Mouse (Mus musculus) cerebellum, adult 18-20 months (tissue): ENCODE data around the gene Timm13.

ENCODE experiments used
- DNase-seq, 2 experiments: peaks; one replicate each; pipeline ENCODE4 v3.0.0; 2021

Gene Timm13

DNA sequence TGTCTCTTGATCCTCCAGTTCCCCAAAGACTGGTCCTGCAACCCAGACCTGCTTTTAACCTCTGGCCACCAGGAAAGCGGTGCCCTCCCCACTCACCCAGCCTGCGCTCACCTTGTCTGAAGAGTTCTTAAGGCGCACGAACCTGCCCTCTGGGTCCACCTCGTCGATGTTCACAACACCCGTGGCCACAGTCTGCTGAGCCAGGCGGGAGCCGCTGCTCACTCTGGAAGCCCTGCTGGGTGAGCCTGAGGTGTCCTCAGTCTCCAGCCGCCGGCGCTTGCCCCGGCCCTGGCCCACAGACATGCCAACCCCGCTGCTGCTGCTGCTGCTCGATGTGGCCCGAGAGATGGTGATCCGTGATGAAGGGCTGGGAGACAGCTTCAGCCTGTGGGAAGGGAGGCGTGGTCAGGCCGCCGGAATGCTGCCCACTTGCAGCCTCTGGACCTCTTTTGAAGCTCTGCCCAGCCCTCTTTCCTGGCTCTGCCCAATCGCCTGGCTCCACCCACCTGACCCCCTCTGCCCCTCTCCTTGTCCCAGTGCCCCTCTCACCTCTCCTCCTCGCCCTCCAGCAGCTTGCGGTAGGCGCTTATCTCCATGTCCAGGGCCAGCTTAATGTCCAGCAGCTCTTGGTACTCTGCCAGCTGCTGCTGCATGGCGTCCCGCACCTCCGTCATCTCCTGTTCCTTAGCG, 3.4 kb upstream of the Timm13 start:
- no peak for DNase-seq

DNA sequence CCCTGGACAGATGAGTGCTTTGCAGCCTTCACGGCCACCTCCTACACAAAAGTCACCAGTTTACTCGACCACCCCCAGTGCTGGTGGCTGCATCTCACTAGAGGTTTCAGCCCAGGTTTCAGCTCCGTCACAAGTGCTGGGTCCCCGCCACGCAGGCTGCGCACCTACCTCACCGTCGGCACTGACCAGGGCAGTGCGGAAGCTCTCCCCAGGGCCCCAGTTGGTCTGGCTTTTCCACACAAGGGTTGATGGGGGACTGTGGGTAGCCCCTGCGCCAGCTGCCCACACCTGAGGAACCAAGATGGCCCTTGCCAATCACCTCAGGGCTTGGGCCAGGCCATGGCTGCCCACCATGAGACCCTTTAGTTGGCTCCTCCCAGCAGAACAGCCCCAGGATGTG, 2.5 kb upstream of the Timm13 start:
- DNase-seq, result no peak

DNA sequence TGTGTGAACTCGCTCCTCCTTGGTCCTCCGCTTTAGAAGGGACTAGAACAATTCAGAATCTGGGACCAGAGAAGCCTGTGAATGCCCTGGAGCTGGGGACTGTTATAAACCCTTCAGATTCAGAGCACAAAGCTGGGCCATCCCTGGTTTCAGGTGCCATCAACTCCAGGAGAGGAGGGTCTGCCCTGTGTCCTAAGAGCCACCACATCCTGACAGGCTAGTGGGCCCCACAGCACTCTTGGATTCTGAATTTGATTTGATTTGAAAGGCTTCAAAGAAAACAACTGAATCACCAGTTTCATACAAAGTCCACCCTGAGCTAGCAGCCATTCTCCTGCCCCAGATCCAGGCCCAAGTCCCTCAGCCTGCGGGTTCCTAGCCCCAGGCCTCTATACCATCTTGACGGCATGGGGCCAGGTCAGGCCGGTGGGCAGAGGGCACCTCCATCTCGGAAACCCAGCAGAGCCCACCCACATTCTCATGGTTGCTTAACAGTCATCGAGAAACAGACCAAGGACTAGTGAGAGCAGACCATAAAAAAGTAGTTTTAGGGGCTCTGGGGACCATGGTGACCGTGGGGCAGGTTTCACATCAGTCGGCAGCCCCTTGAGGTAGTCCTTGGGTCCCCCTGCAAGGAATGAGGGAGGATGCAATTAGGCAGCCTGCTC, 1.6 kb upstream of the Timm13 start:
- no peak for DNase-seq

DNA sequence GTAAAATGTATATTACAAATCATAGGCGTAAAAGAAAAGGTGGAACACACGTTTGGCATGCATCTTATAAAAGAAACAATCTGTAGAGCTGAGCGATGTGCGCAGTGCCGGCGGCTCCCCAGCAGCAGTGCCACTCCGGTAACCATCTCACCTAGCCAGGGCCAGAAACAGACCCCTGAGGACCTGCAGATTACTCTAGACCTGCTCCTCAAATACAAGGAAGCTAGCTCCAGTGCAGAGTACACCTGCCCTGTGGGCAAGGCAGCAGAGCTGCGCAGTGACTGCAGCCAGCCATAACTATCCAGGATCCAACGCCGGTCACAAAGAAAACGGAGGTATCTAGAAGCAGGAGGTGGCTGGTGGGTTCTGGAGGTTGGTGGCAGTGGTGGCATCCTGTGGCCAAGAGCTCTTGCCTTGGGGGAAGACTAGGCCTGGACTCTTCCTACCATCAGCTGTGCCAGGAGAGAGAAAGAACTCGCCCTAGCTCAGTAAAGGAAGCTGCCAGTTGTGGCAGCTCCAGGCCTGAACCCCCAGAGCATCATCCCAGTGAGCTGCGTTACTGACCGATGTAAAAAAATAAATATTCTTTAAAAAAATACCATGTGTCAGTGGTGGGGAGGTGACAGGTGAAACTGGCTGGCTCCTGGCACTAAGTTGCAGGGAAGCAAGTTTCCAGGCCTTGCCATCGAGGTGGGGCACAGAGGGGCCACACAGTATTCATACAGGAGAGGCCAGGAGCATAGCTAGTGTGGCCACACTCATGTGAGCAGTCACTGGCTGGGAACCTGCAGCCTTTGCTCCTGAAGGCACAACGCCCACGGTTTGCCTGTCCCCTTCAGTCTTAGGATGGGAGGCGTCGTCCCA, 872 bp upstream of the Timm13 start:
- peak in 1 of 2 experiments; percentile 42 for DNase-seq

DNA sequence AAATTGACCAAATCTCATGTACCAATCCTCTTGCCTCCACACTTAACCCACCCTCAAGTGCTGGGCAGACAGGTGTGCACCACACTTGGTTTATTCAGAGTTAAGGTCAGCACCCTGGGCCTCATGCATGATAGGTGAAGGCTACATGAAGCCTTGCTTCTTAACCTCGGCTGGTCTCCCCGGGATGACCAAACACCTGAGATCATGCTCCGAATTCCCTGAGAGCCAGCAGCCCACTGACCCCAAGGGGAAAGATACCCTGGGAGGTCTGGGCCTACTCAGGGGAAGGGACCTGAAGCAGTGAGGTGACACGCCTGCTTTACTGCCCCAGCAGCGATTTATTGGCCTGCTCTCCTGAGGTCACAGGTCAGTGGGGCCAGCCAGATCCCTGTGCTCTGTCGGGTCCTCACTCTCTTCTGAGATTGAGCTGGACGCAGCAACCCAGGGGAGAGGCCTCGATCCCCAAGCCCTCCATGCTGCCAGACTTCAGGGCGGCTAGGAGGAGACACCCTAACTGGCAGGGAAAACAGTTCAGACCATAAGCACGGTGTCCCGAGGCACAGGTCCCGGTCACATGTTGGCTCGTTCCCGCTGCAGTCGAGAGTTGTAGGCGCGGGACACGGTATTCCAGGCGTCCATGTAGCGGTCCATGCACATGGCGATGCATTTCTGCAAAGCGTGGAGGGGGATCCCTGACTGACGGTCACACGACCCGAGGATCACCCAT, 1.0 kb downstream of the Timm13 start:
- peak; percentile 38 to 40 for DNase-seq

DNA sequence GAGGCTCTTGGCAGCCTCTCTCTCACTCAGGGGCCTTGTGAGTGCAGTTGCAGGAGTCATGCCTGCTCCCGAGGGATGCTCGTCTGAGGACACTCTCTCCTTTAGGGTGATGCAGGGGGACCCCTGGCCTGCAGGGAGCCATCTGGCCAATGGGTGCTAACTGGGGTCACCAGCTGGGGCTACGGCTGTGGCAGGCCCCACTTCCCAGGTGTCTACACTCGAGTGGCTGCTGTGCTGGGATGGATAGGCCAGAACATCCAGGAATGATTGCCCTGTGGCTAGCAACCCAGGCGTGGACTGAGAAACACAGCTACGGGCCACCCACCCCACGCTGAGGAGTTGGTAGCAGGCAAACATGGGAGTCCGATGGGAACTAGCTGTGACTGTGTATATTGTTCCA, 1.7 kb downstream of the Timm13 start:
- no peak for DNase-seq

DNA sequence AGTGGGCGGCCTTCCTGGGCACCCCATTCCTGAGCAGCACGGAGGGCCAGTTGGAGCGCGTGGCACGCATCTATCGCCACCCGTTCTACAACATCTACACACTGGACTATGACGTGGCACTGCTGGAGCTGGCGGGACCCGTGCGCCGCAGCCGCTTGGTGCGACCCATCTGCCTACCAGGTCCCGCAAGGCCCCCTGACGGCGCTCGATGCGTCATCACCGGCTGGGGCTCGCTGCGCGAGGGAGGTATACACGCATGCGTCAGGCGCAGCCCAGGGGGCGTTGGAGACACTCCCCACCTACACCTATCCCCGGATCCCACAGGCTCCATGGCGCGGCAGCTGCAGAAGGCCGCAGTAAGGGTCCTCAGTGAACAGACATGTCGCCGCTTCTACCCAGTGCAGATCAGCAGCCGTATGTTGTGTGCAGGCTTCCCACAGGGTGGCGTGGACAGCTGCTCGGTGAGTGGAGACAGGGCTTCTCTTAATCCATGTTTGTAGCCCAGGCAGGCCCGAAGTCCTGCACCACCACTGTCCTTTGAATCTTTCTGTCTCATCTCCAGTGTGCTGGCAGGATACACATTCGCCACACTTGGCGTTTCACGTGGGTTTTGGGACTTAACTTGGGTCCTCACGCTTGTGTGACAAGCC, 2.8 kb downstream of the Timm13 start:
- DNase-seq, result no peak

DNA sequence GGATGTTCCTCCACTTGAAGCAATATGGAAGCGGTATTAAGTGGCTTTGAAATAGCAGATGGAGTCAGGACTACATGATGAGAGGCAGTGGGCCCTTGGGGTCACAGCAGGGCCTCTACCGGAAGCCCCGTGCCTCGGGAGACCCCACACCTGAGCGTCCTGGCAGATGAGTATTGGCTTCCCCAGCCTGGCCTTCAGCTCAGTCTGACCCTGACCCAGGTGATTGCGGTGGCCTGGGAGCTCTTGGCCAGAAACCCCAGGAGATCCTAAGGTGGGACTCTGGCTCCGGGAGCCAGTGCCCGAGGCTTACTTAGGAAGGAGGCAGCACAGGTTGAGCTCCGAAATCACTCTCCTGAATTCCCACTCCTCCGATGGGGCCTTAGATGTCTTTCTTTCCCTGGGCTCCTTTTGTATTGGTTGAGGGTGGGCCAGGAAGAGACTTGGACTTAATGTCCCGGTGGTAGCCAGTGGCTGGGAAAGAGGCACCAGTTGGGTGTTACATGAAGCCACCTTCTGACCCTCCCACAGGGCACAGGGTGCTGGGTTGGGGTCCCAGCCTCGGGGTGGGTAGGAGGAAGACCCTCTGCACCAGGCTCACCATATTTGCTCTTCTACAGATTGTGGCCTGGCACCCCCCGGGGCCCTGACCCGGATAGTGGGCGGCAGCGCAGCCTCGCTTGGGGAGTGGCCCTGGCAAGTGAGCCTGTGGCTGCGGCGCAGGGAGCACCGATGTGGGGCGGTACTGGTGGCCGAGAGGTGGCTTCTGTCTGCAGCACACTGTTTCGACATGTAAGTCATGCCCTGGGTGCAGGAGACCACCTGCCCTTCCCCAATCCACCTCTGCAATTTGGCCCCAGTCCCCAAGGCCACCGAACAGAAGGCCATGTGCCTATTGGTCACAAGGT, 3.9 kb downstream of the Timm13 start:
- DNase-seq, result no peak

DNA sequence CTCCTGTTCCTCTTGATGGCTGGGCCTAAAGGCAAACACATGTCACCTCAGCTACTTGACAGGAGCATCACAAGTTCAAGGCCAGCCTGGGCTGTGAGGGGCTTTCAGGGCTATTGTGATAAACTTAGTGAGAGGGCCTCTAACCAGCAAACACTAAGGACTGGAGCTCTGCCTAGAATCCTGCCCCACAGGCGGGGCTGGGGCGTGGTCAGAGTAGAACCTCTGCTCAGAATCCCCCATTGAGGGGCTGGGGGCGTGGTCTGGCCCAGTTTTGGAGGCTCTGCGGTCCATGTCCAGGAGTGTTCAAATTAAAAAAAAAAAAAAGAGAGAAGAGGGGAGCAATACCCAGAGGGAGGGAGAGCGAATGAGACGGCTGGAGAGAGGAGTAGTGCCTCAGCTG, 5.1 kb downstream of the Timm13 start:
- DNase-seq, result no peak

DNA sequence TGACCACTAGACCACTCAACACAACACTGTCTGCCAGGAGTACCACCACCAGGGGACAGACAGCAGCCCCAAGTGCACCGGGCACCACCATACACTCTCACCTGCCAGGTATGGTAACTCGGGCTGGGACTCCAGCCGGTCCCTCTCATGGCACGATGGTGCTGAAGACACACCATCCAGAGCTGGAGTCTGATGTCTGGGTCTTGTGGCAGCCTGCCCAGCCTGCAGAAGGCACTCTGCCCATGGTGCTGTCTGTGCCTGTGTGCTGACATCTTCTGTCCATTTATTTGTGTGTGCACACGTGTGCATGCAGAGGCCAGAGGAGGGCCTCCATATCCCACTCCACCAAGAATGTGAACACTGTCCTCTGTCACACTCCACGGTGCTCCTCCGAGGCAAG, 5.7 kb downstream of the Timm13 start:
- no peak for DNase-seq

DNA sequence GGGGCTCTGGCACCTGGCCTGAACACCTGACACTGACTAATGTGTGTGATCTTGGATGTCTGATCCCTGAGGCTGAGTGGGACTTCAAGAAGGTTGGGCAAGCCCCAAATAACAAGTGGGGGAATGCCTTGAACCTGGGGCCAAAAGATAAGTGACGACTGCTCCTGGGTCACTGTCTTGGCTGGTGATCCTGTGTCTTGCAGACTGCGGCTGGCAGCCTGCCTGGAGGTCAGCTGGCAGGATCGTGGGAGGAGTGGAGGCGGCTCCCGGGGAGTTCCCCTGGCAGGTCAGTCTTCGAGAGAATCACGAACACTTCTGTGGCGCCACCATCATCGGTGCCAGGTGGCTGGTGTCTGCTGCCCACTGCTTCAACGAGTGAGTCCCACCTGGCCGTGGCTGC, 13.6 kb downstream of the Timm13 start:
- peak; percentile 77 to 78 for DNase-seq

DNA sequence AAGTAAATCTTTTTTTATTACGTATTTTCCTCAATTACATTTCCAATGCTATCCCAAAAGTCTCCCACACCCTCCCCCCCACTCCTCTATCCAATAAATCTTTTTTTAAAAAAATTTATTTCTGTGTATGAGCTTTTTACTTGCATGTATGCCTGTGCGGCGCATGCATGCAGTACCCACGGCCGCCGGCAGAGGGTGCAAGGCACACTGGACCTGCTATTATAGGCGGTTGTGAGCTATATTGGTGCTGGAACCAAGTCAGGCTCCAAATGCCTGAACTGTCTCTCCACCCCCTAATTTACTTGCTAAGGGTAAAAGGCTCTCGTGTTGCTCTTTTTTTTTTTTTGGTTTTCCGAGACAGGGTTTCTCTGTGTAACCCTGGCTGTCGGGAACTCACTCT, 19.5 kb downstream of the Timm13 start:
- peak; percentile 66 to 76 for DNase-seq

DNA sequence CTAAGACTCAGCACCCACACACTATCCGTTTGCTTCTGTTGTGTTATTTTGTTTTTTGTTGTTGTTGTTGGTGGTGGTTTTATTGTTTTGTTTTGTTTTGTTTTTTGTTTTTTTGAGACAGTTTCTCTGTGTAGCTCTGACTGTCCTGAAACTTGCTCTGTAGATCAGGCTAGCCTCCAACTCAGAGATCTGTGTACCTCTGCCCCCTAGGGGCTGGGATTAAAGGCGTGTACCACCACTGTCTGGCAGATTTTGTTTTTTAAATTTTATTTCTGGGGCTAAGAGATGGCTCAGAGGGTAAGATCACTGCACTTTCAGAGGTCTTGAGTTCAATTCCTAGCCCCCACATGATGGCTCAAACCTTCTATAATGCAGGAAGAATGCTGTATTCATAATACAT, 19.9 kb downstream of the Timm13 start:
- no peak for DNase-seq

DNA sequence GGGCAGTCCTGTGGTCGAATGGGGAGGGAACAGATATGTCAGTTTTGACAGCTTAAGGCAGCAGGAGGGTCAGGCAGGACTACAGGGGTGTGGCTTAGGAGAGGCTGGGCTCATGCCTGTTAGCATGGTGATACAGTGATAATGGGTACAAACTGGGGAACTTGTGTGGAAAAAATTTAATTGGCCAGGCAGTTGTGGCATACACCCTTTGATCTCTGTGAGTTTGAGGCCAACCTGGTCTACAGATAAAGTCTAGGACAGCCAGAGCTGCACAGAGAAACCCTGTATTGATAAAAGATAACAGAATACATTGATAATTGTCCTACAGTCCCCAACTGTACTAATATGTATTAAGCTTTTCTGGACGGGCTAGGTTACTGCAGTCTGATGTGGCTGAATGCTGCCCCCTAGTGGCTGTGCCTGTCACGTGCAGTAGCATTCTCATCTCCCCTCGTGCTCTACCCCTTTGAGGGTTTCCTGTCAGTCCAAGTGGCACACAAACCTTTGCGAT, 20.6 kb downstream of the Timm13 start:
- peak; percentile 71 to 79 for DNase-seq

DNA sequence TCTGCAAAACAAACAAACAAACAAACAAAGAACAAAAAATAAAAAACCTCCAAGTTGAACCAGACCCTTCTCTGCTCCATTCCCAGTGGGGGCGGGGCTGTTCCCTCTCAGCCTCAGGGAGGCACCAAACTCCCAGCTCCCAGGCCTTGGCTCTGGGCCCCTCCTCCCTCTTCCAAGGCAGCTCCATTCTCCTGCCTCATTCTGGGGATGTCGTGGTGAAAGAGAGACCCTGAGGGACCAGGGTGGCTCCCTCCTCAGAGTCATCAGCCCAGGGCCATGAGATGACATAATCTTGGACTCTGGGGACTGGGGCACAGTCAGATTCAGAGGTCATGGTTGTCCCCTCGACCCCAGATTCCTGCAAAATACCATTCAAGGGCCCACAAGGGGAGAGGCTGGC, 24.2 kb downstream of the Timm13 start:
- no peak for DNase-seq

DNA sequence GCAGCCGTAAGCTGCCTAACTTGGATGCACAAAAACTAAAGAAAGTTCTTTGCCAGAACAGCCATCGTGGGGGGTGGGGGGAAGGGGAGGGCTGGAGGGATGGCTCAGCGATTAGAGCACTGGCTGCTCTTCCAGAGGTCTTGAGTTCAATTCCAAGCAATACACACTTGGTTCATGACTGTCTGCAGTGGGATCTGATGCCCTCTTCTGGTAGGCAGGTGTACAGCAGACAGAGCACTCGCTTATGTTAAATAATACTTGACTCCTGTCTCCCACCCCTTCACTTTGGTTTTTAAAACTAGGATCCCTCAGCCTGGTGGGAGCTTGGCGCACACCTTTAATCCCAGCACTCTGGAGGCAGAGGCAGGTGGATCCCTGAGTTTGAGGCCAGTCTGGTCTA, 24.7 kb downstream of the Timm13 start:
- peak; percentile 78 for DNase-seq

DNA sequence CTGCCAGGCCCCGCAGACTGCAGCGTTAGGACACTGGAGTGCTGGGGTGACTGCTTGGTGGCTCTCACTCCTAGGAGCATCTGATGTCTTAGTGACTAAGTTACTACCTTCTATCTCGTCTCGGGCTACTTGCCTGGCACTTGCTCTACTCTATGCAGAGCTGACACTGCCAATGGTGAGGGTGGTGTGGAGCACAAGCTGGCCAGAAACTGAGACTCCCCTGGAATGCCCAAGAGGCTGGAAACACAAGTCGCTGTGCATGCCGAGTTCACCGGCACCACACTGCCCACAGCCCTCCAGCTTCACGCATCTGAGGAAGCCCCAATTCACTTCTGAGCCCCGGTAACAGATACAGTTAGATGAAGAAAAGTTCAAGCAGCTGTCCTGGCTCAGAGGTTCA, 26.7 kb downstream of the Timm13 start:
- no peak for DNase-seq

DNA sequence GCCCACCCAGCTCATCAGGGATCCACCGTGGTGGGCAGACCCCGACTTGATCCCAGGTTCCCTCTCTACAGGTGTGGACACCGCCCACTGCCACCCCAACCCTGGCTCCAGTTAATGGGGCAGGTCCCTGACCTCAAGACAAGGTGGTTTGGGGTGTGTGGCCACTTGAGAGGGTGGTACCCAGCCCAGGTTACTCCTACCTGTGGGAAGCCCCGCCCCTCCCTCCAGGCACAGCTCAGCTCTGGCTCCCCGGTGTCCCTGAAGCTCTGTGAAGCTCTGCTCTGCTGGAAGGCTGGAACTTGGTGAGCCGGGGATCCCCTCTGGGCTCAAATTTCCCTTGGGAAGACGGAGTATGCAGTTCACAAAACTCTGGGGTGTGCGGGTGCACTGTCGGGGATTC, 29.2 kb downstream of the Timm13 start, which contains the start of gene Tmprss9:
Gene Tmprss9, plus strand, starts transcription at position 268 of the 400 bp plus-strand sequence.
- DNase-seq, result no peak

DNA sequence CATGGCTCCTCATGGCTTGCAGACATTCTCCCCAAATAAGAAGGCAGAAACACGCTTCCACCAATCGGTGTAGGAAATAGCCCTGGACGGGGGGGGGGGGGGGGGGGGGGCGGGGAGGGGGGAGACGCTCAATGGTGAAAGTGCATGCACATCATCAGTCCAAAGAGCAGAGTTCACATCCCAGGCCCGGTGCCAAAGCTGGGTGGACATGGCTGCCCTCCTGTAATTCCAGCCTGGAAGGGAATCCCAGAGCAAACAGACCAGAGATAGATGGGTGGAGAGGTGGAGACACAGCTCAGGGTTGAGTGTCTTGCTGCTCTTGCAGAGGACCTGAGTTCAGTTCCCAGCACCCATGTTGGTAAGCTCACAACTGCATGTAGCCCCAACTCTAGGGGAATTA, 29.8 kb downstream of the Timm13 start:
- DNase-seq, result no peak

DNA sequence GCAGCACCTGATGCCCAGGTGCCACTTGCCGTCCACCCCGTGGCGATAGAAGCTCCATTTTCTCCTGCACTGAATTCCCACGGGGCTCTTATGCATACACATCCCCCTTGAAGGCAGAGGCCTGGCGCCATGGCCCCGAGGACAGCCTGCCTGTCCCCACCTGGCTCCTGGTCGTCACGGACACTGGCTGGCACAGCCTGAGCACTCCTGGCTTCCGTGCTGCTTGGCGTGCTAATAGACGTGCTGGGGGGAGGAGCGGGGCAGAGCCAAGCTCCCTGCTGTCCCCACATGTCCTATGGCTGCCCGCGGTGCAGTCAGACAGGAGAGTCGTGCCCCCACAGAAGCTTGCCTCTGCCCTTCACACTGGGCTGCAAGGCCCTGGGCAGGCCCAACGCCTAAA, 36.3 kb downstream of the Timm13 start:
- peak; percentile 82 to 84 for DNase-seq

DNA sequence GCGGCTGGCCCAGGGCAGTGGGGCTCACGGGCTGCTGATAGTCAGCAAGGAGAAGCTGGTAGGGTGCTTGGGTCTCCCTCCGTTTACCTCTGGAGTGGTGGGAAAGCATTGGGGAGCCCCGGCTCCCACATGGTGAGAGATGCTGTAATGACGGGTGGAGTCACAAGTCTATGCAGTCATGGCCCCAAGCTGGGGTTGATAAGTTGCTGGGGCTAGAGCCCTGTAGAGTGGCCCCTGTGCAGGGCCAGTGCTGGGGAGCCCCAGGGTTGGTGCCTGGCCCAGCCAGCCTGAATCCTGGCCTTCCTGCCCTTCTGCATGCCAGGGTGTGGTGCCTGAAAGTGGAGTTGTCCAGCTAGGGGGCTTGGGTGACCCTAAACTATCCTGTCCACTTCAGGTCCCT, 38.5 kb downstream of the Timm13 start:
- DNase-seq, result no peak
